Mouse (Mus musculus): ENCODE measurements around the gene Uts2r.

Uts2r gene

GRCm38 (mm10) chr11:121163751-121164150 lies 3.7 kb downstream of the Uts2r start:
- no peak for DNase-seq (ENCODE audit: low spot score in 2 of 2)

- no peak for DNase-seq (ENCODE audit: low spot score in 2 of 2)
Measured at GRCm38 (mm10) chr11:121173203-121173602, 13.1 kb downstream of the Uts2r start.

GRCm38 (mm10) chr11:121174234-121174633 lies 14.2 kb downstream of the Uts2r start:
- DNase-seq (ENCODE audit: low spot score in 2 of 2): no peak

GRCm38 (mm10) chr11:121176285-121177270 lies 16.5 kb downstream of the Uts2r start:
- peak; percentile 22 to 43 for DNase-seq (ENCODE audit: low spot score in 2 of 2)

DNA sequence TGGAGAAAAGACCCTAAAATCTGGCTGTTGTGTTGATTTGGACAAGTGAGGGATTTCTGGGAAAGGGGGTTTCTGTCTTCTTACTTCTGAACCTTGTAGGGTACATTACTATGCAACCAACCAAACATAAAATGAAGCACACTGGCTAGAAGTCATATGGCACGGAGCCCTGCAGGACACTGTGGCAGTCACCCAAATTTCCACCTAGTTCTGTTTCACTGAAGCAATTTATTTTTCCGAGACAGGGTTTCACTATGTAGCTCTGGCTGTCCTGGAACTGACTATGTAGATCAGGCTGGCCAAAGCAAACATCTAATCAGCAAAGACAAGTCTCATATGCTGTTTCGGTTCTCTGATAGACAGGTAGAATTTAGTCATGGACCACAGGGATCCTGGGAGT lies 29.6 kb downstream of the Uts2r start:
- DNase-seq (ENCODE audit: low spot score in 2 of 2): peak in 1 of 2 experiments; percentile 13

- no peak for DNase-seq (ENCODE audit: low spot score in 2 of 2)
Measured at GRCm38 (mm10) chr11:121192742-121193141, 32.7 kb downstream of the Uts2r start.

GRCm38 (mm10) chr11:121193415-121193814 lies 33.3 kb downstream of the Uts2r start:
- no peak for DNase-seq (ENCODE audit: low spot score in 2 of 2)

DNA sequence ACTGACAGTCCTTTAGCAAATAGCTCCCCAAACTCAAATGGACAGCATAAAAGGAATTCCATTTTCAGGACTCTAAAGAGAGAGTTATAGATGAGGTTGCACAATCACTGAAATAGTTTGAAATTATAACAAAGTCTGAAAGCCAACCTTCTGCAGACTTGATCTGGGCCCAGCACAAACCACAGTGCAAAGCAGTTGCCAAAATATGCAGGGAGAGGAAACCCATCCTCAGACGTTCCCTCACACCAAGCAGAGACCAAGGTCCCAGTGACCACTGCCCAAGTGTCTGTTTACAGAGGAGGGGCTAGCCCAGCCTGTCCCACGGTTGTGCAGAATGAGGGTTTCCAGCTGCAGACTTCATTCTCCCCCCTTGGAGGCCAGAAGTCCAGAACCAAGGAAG lies 38.6 kb downstream of the Uts2r start:
- no peak for DNase-seq (ENCODE audit: low spot score in 2 of 2)

GRCm38 (mm10) chr11:121199851-121200250 lies 39.8 kb downstream of the Uts2r start:
- DNase-seq (ENCODE audit: low spot score in 2 of 2): no peak

DNA sequence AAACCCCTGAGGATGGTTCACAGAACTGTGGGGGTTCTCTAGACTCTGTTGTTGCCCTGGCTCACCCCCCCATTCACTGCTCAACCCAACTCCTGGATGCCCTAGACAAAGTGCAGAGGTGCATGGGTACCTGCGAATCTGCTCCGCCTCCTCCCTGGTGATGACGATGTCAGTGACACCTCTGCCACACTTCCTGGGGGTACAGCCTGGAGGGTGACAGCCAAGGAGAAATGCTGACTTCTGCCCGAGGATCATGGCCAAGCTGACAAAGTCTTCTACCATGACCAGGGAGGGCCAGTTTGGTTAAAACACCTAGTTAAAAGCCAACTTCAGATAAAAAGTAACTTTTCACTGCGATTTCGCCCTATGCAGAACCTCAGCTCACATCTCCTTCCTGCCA lies 40.7 kb downstream of the Uts2r start:
- no peak for DNase-seq (ENCODE audit: low spot score in 2 of 2)

DNA sequence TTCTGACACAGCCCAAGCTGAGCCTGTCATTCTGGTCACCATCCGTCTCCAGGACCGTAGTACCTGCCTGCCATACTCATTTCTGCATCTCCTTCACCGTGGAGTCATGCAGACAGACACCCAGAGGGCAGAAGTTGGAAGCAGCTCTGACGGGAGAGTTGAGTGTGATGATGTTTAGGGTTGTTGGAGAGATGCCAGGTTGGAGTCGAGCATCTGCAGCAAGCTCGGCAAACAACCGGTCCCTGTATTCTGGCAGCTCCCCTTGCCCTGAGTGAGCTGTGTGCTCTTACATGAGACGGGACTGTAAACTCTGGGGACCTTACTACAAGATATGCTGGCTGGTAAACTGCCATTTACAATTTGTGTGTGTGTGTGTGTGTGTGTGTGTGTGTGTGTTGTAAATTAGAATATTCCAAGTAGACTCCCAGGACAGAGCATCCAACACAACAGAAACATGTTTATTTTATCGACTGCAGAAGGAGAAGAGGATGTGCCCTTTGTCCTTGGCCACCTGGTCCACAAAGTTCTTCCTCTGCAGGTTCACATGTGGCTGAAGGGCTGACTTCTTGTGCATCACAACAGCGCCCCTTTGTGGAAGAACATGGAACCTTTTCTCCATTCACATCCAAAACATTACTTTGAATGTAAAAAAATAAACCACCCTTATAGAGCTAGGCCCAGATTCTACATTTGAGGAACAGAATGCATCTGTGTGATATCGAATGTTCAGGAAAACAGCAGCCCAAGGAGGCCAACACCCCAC lies 41.5 kb downstream of the Uts2r start:
- DNase-seq (ENCODE audit: low spot score in 2 of 2): no peak

- no peak for DNase-seq (ENCODE audit: low spot score in 2 of 2)
Measured at GRCm38 (mm10) chr11:121203859-121204160, 43.7 kb downstream of the Uts2r start.

DNA sequence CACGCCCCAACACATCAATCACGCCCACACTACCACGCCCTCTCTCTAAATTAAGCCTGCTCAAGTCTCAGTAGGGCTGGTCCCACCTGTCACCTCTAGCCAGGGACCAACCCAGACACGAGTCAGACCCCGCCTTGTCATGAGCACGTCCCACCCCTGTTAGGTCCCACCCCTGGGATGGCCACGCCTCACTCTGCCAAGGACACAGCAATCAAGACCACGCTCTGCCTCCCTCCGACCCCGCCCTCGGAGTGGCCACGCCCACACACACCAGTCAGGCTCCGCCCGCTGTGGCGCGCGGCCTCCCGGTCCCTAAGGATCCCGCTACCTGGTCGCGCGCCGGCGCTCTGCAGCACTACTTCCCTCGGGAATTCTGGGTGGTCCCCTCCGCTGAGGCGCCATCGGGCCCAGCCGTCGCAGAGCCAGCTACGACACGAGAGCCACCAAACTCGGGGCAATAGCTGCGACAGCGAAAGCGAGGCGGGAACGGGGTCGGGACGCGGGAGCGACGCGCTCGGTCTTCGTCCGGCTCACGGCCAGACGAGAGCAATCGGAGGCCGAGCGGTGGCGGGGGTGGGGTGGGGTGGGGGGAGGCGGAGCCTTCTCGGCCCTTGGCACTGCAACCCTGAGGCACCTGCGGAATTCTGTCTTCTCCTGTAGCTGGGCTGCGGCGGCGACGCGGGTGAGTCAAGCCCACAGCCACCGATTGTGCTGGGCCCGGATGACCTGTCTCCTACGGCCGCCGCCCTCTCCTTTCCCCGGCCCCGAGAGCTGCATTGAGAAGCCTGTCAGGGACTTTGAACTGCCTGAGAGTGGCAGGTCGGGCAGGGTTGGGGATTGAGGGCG lies 44.3 kb downstream of the Uts2r start, which contains the start of the genes Hexdc and Ogfod3:
Hexdc (plus strand) TSS at position 273 of the 846 bp plus-strand sequence.
Ogfod3 (minus strand) TSS at position 551 of the 846 bp plus-strand sequence.
- peak; percentile 91 to 94 for DNase-seq (ENCODE audit: low spot score in 2 of 2)
